Comparison of ENCODE assay signal across 13 mouse cellular contexts in genomic region chr1:34663875-34664547, GRCm38 (mm10).
DNase-seq lines count a peak whose midpoint lies in the region; ATAC-seq and TF ChIP-seq lines count a peak whose summit lies in the region.
"Had no signal": no experiment of that assay in that cellular context is flagged by ENCODE, and none has a peak within 500 bp of the region (broad histone marks: within the 10 kb centered on the region; RNA-seq: fewer than 3 reads in every experiment).

No protein-coding gene starts in this region.

- TF ChIP-seq CTCF in left cerebral cortex, adult 2 months (IDR thresholded peaks at IDR 0.05) = peak; percentile 13

- no peaks in the 10 kb centered on the region for H3K36me3 ChIP-seq in hindbrain, embryonic 14.5 days (replicated peaks; ENCODE audit: control insufficient read depth, insufficient read depth)
- H3K36me3 ChIP-seq in heart, embryonic 10.5 days = no peaks in the 10 kb centered on the region
- H3K36me3 ChIP-seq: embryonic facial prominence, embryonic 15.5 days; stomach, embryonic 15.5 days had no signal

- WGBS in hindbrain, embryonic 14.5 days = 50% methylated on average over 4 of the region's 4 CpGs
- WGBS in heart, embryonic 10.5 days = 80% methylated on average over 4 of the region's 4 CpGs

- no peak overlapping the region for H3K9ac ChIP-seq in hindbrain, embryonic 14.5 days
- H3K9ac ChIP-seq: embryonic facial prominence, embryonic 15.5 days; stomach, embryonic 15.5 days had no signal

- H3K4me2 ChIP-seq in hindbrain, embryonic 14.5 days (replicated peaks) = no peak overlapping the region
- H3K4me2 ChIP-seq: embryonic facial prominence, embryonic 15.5 days; stomach, embryonic 15.5 days had no signal

- ATAC-seq in hindbrain, embryonic 14.5 days (ENCODE audit: low FRiP score) = peak; percentile 19; the same call in 1 of the 2 replicates
- ATAC-seq: intestine, embryonic 16.5 days; Patski had no signal

- H3K27ac ChIP-seq in left cerebral cortex, adult 2 months = no peak overlapping the region
- H3K27ac ChIP-seq in hindbrain, embryonic 14.5 days = peak overlapping the region; percentile 84
- H3K27ac ChIP-seq in heart, embryonic 10.5 days = no peak overlapping the region
- H3K27ac ChIP-seq: embryonic facial prominence, embryonic 15.5 days; stomach, embryonic 15.5 days had no signal

- H3K9me3 ChIP-seq in hindbrain, embryonic 14.5 days (ENCODE audit: control insufficient read depth, low read length) = no peaks in the 10 kb centered on the region
- H3K9me3 ChIP-seq in heart, embryonic 10.5 days = no peaks in the 10 kb centered on the region
- H3K9me3 ChIP-seq: embryonic facial prominence, embryonic 15.5 days; stomach, embryonic 15.5 days had no signal

- H3K4me1 ChIP-seq in hindbrain, embryonic 14.5 days (replicated peaks; ENCODE audit: control insufficient read depth, insufficient read depth, low read length) = peaks cover 15% of the 10 kb centered on the region
- no peaks in the 10 kb centered on the region for H3K4me1 ChIP-seq in heart, embryonic 10.5 days
- H3K4me1 ChIP-seq: embryonic facial prominence, embryonic 15.5 days; stomach, embryonic 15.5 days had no signal

- DNase-seq in left cerebral cortex, adult 2 months (ENCODE audit: extremely low spot score in 1 of 2, low spot score in 2 of 2) = peak in 1 of 2 experiments; percentile 27
- DNase-seq in left cerebral cortex, adult 11 months (ENCODE audit: low spot score) = no peak
- peak; percentile 54 for DNase-seq in hindbrain, embryonic 14.5 days (ENCODE audit: low spot score)
- peak; percentile 71 for DNase-seq in left cerebral cortex, postnatal 4 days
- DNase-seq in right cerebral cortex, postnatal 14 days = peak; percentile 34
- no peak for DNase-seq in thymus, postnatal 25 days
- no peak for DNase-seq in lung, postnatal 14 days
- DNase-seq in heart, embryonic 10.5 days (ENCODE audit: low spot score) = no peak
- DNase-seq: cerebellum, adult 9-11 months had no signal

- no peaks in the 10 kb centered on the region for H3K27me3 ChIP-seq in hindbrain, embryonic 14.5 days (ENCODE audit: control insufficient read depth, insufficient read depth, low read length)
- no peaks in the 10 kb centered on the region for H3K27me3 ChIP-seq in heart, embryonic 10.5 days (ENCODE audit: insufficient read depth, poor library complexity, severe bottlenecking)
- H3K27me3 ChIP-seq: embryonic facial prominence, embryonic 15.5 days; stomach, embryonic 15.5 days had no signal

- intact Hi-C loops in left cerebral cortex, adult 2 months (cut with DNase I) = loop anchor here (2.0 kb wide), 1 partner anchor 37 kb away; no protein-coding TSS in a partner anchor
- intact Hi-C loops in left cerebral cortex, postnatal 4 days (cut with DNase I) = no loop called here

- H3K4me3 ChIP-seq in left cerebral cortex, adult 2 months = no peak overlapping the region
- H3K4me3 ChIP-seq in hindbrain, embryonic 14.5 days (replicated peaks; ENCODE audit: low read length) = no peak overlapping the region
- H3K4me3 ChIP-seq in heart, embryonic 10.5 days = no peak overlapping the region
- H3K4me3 ChIP-seq: embryonic facial prominence, embryonic 15.5 days; stomach, embryonic 15.5 days had no signal

Comparison
In these comparisons a context has a peak if more than half of its experiments do, and no peak if none do; other contexts are left out.
1. DNase-seq: peak in hindbrain, embryonic 14.5 days (single experiment), left cerebral cortex, postnatal 4 days (single experiment) and right cerebral cortex, postnatal 14 days (single experiment); none in left cerebral cortex, adult 11 months (single experiment), thymus, postnatal 25 days (single experiment), lung, postnatal 14 days (single experiment) and heart, embryonic 10.5 days (single experiment).